Mouse (Mus musculus): ENCODE data around the gene Ankrd33b. TPM values are rescaled to one million over a fixed set of nuclear protein-coding genes. Genes with fewer than 3 reads are reported as not detected.

Gene Ankrd33b
- total and polyA plus RNA-seq, 2 experiments from 2014 or later = 0.99 to 1.1 TPM

DNA sequence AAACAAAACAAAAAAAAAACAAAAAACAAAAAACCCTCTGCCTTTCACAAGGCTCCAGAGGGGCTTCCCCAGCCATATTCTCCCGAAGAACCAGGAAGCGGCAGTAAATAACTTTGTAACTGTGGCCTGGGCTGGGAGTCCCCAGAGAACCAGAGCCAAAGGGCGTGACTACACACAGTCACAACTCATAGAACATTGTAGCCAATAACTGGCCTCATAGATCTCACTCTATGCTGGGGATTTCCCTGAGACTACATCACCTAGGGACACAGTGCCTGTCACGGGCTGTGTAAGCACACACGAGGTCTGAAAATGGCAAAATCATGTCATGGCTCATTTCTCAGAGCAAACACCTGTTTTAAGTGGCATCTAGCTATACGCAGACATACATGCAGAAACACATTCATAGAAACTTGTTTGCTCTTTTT lies 87.9 kb downstream of the Ankrd33b start:
- WGBS = 74% methylated on average over 6 of the region's 6 CpGs
- no peak for TF ChIP-seq CTCF (IDR thresholded peaks at IDR 0.05)
- H3K4me1 ChIP-seq (ENCODE audit: insufficient read depth, low read length) = no peaks in the 10 kb centered on the region

DNA sequence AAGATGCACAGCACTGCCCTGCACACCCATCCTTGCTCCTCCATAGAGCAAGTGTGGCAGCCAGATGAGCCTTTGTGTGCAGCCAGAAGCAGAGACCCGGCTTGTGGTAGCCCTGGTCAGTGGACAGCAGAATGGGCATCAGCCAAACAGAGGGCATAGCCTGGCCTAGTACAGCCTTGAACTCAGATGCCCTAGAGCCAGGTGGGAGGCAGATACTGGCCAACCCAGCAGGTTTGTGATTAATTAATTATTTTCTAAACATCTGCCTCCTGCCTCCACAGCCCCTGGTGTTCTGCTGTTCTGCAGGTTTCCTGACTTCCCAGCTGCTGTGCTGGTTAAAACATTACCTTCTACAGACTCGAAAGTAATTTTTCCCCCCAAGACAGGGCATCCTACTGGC lies 88.4 kb downstream of the Ankrd33b start:
- H3K27me3 ChIP-seq (ENCODE audit: insufficient read depth, low read length) = no peaks in the 10 kb centered on the region
- H3K9me3 ChIP-seq (ENCODE audit: low read length) = no peaks in the 10 kb centered on the region
- no peaks in the 10 kb centered on the region for H3K4me1 ChIP-seq (ENCODE audit: insufficient read depth, low read length)
- H3K4me2 ChIP-seq (ENCODE audit: low read depth, low read length, poor library complexity, severe bottlenecking) = no peak overlapping the region
- H3K36me3 ChIP-seq (ENCODE audit: insufficient read depth, low read length) = no peaks in the 10 kb centered on the region
- H3K27ac ChIP-seq (ENCODE audit: low read depth, low read length) = no peak overlapping the region
- no peak overlapping the region for H3K4me3 ChIP-seq (ENCODE audit: low read depth, low read length)
- H3K9ac ChIP-seq (replicated peaks; ENCODE audit: low read length, poor library complexity, severe bottlenecking) = no peak overlapping the region
- no peak for DNase-seq (ENCODE audit: low spot score)
- ATAC-seq (ENCODE audit: low FRiP score) = no peak
- no peak for TF ChIP-seq CTCF (IDR thresholded peaks at IDR 0.05)
- WGBS = 88% methylated on average over 2 of the region's 2 CpGs

More for the DNA sequence above, 87.9 kb downstream of the Ankrd33b start:
- Histone ChIP-seq H3K9ac (replicated peaks; ENCODE audit: low read length, poor library complexity, severe bottlenecking) (no peak overlapping the region), H3K27ac (ENCODE audit: low read depth, low read length) (no peak overlapping the region), H3K9me3 (ENCODE audit: low read length) (no peaks in the 10 kb centered on the region), H3K36me3 (ENCODE audit: insufficient read depth, low read length) (no peaks in the 10 kb centered on the region), H3K4me2 (ENCODE audit: low read depth, low read length, poor library complexity, severe bottlenecking) (no peak overlapping the region), H3K27me3 (ENCODE audit: insufficient read depth, low read length) (no peaks in the 10 kb centered on the region), H3K4me3 (ENCODE audit: low read depth, low read length) (no peak overlapping the region)
- DNase-seq (ENCODE audit: low spot score) (no peak), ATAC-seq (ENCODE audit: low FRiP score) (no peak)

DNA sequence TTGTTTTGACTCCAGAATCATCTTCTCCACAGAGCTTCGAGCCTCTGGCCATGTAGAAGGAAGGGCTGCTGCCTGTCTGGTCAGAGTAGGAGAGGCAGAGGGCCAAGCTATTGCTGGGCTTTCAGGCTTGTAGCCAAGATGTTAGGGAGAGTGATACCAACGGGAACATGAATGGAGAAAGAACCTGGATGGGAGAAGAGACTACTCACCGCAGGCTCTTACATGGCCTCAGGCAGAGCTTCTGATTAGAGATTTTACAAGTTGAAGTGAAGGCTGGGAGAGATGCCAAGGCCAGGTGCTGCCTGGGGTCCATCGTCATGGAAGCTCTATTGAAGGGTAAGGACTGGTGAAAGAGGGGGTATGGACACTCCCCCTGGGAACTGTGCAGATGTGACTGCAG lies 89.4 kb downstream of the Ankrd33b start:
- 55% methylated on average over 4 of the region's 4 CpGs for WGBS
- Histone ChIP-seq H3K9ac (replicated peaks; ENCODE audit: low read length, poor library complexity, severe bottlenecking) (no peak overlapping the region), H3K27me3 (ENCODE audit: insufficient read depth, low read length) (no peaks in the 10 kb centered on the region), H3K4me3 (ENCODE audit: low read depth, low read length) (no peak overlapping the region), H3K9me3 (ENCODE audit: low read length) (no peaks in the 10 kb centered on the region), H3K36me3 (ENCODE audit: insufficient read depth, low read length) (0 out of 2 replicates have a peak, but pooled peaks cover 3% of the 10 kb centered on the region), H3K27ac (ENCODE audit: low read depth, low read length) (no peak overlapping the region), H3K4me2 (ENCODE audit: low read depth, low read length, poor library complexity, severe bottlenecking) (no peak overlapping the region), H3K4me1 (ENCODE audit: insufficient read depth, low read length) (no peaks in the 10 kb centered on the region)
- TF ChIP-seq CTCF (IDR thresholded peaks at IDR 0.05) = no peak
- ATAC-seq (ENCODE audit: low FRiP score) = no peak
- peak; percentile 53 for DNase-seq (ENCODE audit: low spot score)

DNA sequence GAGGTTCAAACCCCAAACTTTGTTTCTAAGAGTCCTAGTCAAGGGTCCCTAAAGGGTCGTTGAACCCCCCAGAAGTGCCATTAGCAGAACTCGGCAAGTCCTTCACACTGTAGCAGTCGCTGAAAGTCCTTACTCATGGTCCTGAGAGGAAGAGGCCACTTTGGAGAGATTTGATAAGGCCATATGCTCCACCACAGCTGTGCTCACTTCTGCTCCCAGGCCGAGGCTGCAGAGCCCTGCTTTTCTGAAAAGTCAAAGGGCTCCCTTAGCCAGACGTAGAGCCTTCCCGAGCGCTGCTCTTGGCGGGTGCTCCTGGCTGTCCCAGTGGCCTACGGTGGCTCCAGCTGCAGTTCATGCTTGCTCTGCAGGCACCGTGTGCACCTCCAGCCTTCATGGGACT lies 94.0 kb downstream of the Ankrd33b start:
- Histone ChIP-seq H3K9ac (replicated peaks; ENCODE audit: low read length, poor library complexity, severe bottlenecking) (no peak overlapping the region), H3K9me3 (ENCODE audit: low read length) (no peaks in the 10 kb centered on the region), H3K4me1 (ENCODE audit: insufficient read depth, low read length) (no peaks in the 10 kb centered on the region), H3K4me3 (ENCODE audit: low read depth, low read length) (no peak overlapping the region), H3K27me3 (ENCODE audit: insufficient read depth, low read length) (no peaks in the 10 kb centered on the region), H3K27ac (ENCODE audit: low read depth, low read length) (no peak overlapping the region), H3K36me3 (ENCODE audit: insufficient read depth, low read length) (0 out of 2 replicates have a peak, but pooled peaks cover 3% of the 10 kb centered on the region), H3K4me2 (ENCODE audit: low read depth, low read length, poor library complexity, severe bottlenecking) (no peak overlapping the region)
- WGBS = 89% methylated on average over 10 of the region's 10 CpGs
- ATAC-seq (ENCODE audit: low FRiP score) = no peak
- DNase-seq (ENCODE audit: low spot score) = no peak
- TF ChIP-seq CTCF (IDR thresholded peaks at IDR 0.05) = no peak

DNA sequence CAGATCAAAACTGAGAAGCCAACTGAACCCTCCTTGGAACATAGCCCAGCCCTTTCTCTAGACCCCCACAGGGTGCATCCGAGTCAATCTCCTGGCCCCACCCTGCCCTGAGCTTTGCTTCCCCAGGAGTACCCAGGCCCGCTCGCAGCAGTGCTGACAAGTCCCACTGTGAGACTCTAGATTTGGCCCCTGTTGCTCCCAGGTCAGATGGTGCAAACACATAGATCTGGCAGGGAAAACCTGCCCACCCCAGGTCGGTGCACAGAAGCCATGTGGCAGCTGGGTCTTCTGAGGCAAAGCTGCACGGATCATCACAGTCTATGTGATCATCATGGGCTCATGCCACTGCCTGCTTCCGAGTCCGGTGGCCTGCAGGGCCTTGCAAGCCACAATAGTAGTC lies 94.8 kb downstream of the Ankrd33b start:
- Histone ChIP-seq H3K4me2 (ENCODE audit: low read depth, low read length, poor library complexity, severe bottlenecking) (no peak overlapping the region), H3K9me3 (ENCODE audit: low read length) (no peaks in the 10 kb centered on the region), H3K9ac (replicated peaks; ENCODE audit: low read length, poor library complexity, severe bottlenecking) (no peak overlapping the region), H3K27me3 (ENCODE audit: insufficient read depth, low read length) (no peaks in the 10 kb centered on the region), H3K27ac (ENCODE audit: low read depth, low read length) (no peak overlapping the region), H3K36me3 (ENCODE audit: insufficient read depth, low read length) (0 out of 2 replicates have a peak, but pooled peaks cover 3% of the 10 kb centered on the region), H3K4me1 (ENCODE audit: insufficient read depth, low read length) (no peaks in the 10 kb centered on the region), H3K4me3 (ENCODE audit: low read depth, low read length) (no peak overlapping the region)
- ATAC-seq (ENCODE audit: low FRiP score) = peak; percentile 44; the same call in 1 of the 2 replicates
- peak; percentile 38 for DNase-seq (ENCODE audit: low spot score)
- WGBS = 85% methylated on average over 7 of the region's 7 CpGs
- TF ChIP-seq CTCF (IDR thresholded peaks at IDR 0.05) = no peak

DNA sequence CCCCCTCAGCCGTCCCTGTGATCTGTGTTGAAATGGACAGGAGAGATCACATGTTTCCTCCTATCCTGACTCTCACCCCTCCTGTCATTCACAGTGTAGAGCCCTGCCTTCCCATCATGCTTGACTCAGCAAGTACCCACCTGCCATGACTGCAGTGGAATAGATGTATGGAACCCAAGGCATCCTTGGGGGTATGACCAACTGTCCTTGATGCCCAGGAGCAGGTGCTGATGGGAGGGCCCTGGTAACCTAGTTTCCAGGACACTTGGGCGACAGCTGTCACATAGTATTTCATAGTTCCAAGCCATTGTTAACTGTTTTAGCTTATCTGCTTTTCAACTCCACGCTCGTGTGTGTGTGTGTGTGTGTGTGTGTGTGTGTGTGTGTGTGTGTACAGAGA lies 98.0 kb downstream of the Ankrd33b start:
- H3K4me1 ChIP-seq (ENCODE audit: insufficient read depth, low read length) = no peaks in the 10 kb centered on the region
- no peak for TF ChIP-seq CTCF (IDR thresholded peaks at IDR 0.05)
- H3K27me3 ChIP-seq (ENCODE audit: insufficient read depth, low read length) = no peaks in the 10 kb centered on the region
- H3K36me3 ChIP-seq (ENCODE audit: insufficient read depth, low read length) = 0 out of 2 replicates have a peak, but pooled peaks cover 3% of the 10 kb centered on the region
- no peak for DNase-seq (ENCODE audit: low spot score)
- 81% methylated on average over 4 of the region's 4 CpGs for WGBS
- H3K4me3 ChIP-seq (ENCODE audit: low read depth, low read length) = no peak overlapping the region
- H3K27ac ChIP-seq (ENCODE audit: low read depth, low read length) = no peak overlapping the region
- no peak overlapping the region for H3K9ac ChIP-seq (replicated peaks; ENCODE audit: low read length, poor library complexity, severe bottlenecking)
- no peak overlapping the region for H3K4me2 ChIP-seq (ENCODE audit: low read depth, low read length, poor library complexity, severe bottlenecking)
- no peaks in the 10 kb centered on the region for H3K9me3 ChIP-seq (ENCODE audit: low read length)
- ATAC-seq (ENCODE audit: low FRiP score) = no peak

Measured in midbrain, postnatal 0 days (tissue).